Comparison of ENCODE assay signal across 26 mouse cellular contexts in genomic region chr5:96939273-96939672, GRCm38 (mm10). TPM values are rescaled to one million over a fixed set of nuclear protein-coding genes. Genes with fewer than 3 reads are reported as not detected.
DNase-seq lines count a peak whose midpoint lies in the region; ATAC-seq and TF ChIP-seq lines count a peak whose summit lies in the region.
"Had no signal": no experiment of that assay in that cellular context is flagged by ENCODE, and none has a peak within 500 bp of the region (broad histone marks: within the 10 kb centered on the region; RNA-seq: fewer than 3 reads in every experiment).

No protein-coding gene starts in this region.

- H3K27me3 ChIP-seq in liver, embryonic 12.5 days (replicated peaks) = no peaks in the 10 kb centered on the region
- no peaks in the 10 kb centered on the region for H3K27me3 ChIP-seq in liver, embryonic 11.5 days (replicated peaks; ENCODE audit: control insufficient read depth, insufficient read depth, low read length)
- no peaks in the 10 kb centered on the region for H3K27me3 ChIP-seq in G1E (ENCODE audit: insufficient read depth, low read length)
- no peaks in the 10 kb centered on the region for H3K27me3 ChIP-seq in liver, embryonic 14.5 days (ENCODE audit: control insufficient read depth, insufficient read depth, low read length)
- no peaks in the 10 kb centered on the region for H3K27me3 ChIP-seq in liver, postnatal 0 days (ENCODE audit: insufficient read depth, low read length)
- no peaks in the 10 kb centered on the region for H3K27me3 ChIP-seq in hindbrain, embryonic 10.5 days (ENCODE audit: insufficient read depth, poor library complexity, severe bottlenecking)
- H3K27me3 ChIP-seq: embryonic facial prominence, embryonic 12.5 days; embryonic facial prominence, embryonic 15.5 days; forebrain, embryonic 12.5 days; forebrain, embryonic 15.5 days; Patski had no signal

- TF ChIP-seq CTCF in G1E (IDR thresholded peaks at IDR 0.05; ENCODE audit: low read depth, low read length) = no peak
- no peak for TF ChIP-seq CTCF in liver, embryonic 14.5 days (IDR thresholded peaks at IDR 0.05; ENCODE audit: low read depth)
- no peak for TF ChIP-seq CTCF in liver, postnatal 0 days (IDR thresholded peaks at IDR 0.05; ENCODE audit: low read depth)

- peak overlapping the region; percentile 47 for H3K9ac ChIP-seq in liver, embryonic 12.5 days
- no peak overlapping the region for H3K9ac ChIP-seq in liver, embryonic 11.5 days (ENCODE audit: low read depth, low read length)
- H3K9ac ChIP-seq in liver, embryonic 14.5 days (replicated peaks) = peak overlapping the region; percentile 34
- no peak overlapping the region for H3K9ac ChIP-seq in liver, postnatal 0 days (replicated peaks)
- H3K9ac ChIP-seq: embryonic facial prominence, embryonic 12.5 days; embryonic facial prominence, embryonic 15.5 days; forebrain, embryonic 12.5 days; forebrain, embryonic 15.5 days; hindbrain, embryonic 14.5 days had no signal

- intact Hi-C loops in heart, postnatal 14 days (cut with DNase I) = no loop called here

- peaks cover 74% of the 10 kb centered on the region for H3K4me1 ChIP-seq in liver, embryonic 12.5 days
- H3K4me1 ChIP-seq in liver, embryonic 11.5 days (replicated peaks; ENCODE audit: control insufficient read depth, insufficient read depth, low read length) = peaks cover 34% of the 10 kb centered on the region
- peaks cover 76% of the 10 kb centered on the region for H3K4me1 ChIP-seq in G1E (ENCODE audit: insufficient read depth, low read depth, low read length)
- H3K4me1 ChIP-seq in liver, embryonic 14.5 days (replicated peaks; ENCODE audit: control insufficient read depth in 2 of 2, insufficient read depth in 2 of 2, low read length in 1 of 2) = peaks cover 39 to 46% of the 10 kb centered on the region in 2 experiments
- H3K4me1 ChIP-seq in liver, postnatal 0 days (ENCODE audit: insufficient read depth) = peaks cover 34% of the 10 kb centered on the region
- peaks cover 18% of the 10 kb centered on the region for H3K4me1 ChIP-seq in hindbrain, embryonic 10.5 days (replicated peaks)

- peak overlapping the region; percentile 32 for H3K4me2 ChIP-seq in liver, embryonic 12.5 days
- H3K4me2 ChIP-seq in liver, embryonic 11.5 days = no peak overlapping the region
- peak overlapping the region; percentile 39 for H3K4me2 ChIP-seq in liver, embryonic 14.5 days (ENCODE audit: low read depth)
- peak overlapping the region; percentile 26; the same call in 1 of the 2 replicates for H3K4me2 ChIP-seq in liver, postnatal 0 days (ENCODE audit: low read depth, low read length)
- H3K4me2 ChIP-seq: embryonic facial prominence, embryonic 12.5 days; embryonic facial prominence, embryonic 15.5 days; forebrain, embryonic 12.5 days; forebrain, embryonic 15.5 days; heart, embryonic 11.5 days; hindbrain, embryonic 14.5 days had no signal

- no peak for DNase-seq in liver, embryonic 11.5 days (ENCODE audit: low spot score)
- DNase-seq in G1E (ENCODE audit: low spot score) = no peak
- no peak for DNase-seq in liver, embryonic 14.5 days (ENCODE audit: low read depth in 3 of 3, low spot score in 3 of 3)
- DNase-seq in liver, postnatal 0 days = no peak
- no peak for DNase-seq in heart, postnatal 14 days
- no peak for DNase-seq in hindbrain, embryonic 10.5 days (ENCODE audit: low spot score)
- DNase-seq: adrenal gland, postnatal 10 days; adrenal gland, postnatal 36 days; B cell, adult 2 months; cerebellum, adult 18-20 months; cerebellum, adult 9-10 months; cerebellum, postnatal 14 days; gastrocnemius, adult 2 months; gastrocnemius, postnatal 14 days; heart, postnatal 36 days had no signal

- ATAC-seq in liver, embryonic 12.5 days = peak; percentile 47
- ATAC-seq in liver, embryonic 11.5 days (replicated peaks; ENCODE audit: low FRiP score) = no peak
- ATAC-seq in G1E (ENCODE audit: extremely low read depth, insufficient number of reproducible peaks, low FRiP score, poor library complexity, severe bottlenecking) = no peak
- ATAC-seq in liver, embryonic 14.5 days (ENCODE audit: insufficient read depth) = peak; percentile 34; the same call in 1 of the 2 replicates
- ATAC-seq in liver, postnatal 0 days = no peak
- ATAC-seq: forebrain, embryonic 15.5 days; hindbrain, postnatal 0 days; inflammation-experienced regulatory T-cells, adult 6 months; Patski had no signal

- no peaks in the 10 kb centered on the region for H3K36me3 ChIP-seq in liver, embryonic 12.5 days
- H3K36me3 ChIP-seq in liver, embryonic 11.5 days (ENCODE audit: control insufficient read depth, insufficient read depth, low read length) = no peaks in the 10 kb centered on the region
- peaks cover 6% of the 10 kb centered on the region for H3K36me3 ChIP-seq in G1E (replicated peaks)
- H3K36me3 ChIP-seq in liver, embryonic 14.5 days (replicated peaks; ENCODE audit: control insufficient read depth, insufficient read depth, low read depth) = no peaks in the 10 kb centered on the region
- no peaks in the 10 kb centered on the region for H3K36me3 ChIP-seq in liver, postnatal 0 days (replicated peaks; ENCODE audit: insufficient read depth, low read length)
- H3K36me3 ChIP-seq in hindbrain, embryonic 10.5 days = no peaks in the 10 kb centered on the region
- H3K36me3 ChIP-seq: embryonic facial prominence, embryonic 12.5 days; embryonic facial prominence, embryonic 15.5 days; forebrain, embryonic 12.5 days; forebrain, embryonic 15.5 days had no signal

- H3K27ac ChIP-seq in liver, embryonic 12.5 days = peak overlapping the region; percentile 80
- H3K27ac ChIP-seq in liver, embryonic 11.5 days (ENCODE audit: low read depth, low read length) = no peak overlapping the region
- H3K27ac ChIP-seq in liver, embryonic 14.5 days = peak overlapping the region; percentile 69
- H3K27ac ChIP-seq in liver, postnatal 0 days (ENCODE audit: low read depth) = peak overlapping the region; percentile 9; the same call in 1 of the 2 replicates
- no peak overlapping the region for H3K27ac ChIP-seq in hindbrain, embryonic 10.5 days
- H3K27ac ChIP-seq: embryonic facial prominence, embryonic 12.5 days; embryonic facial prominence, embryonic 15.5 days; forebrain, embryonic 12.5 days; forebrain, embryonic 15.5 days; gastrocnemius, adult 2 months; hindbrain, embryonic 14.5 days; hindbrain, postnatal 0 days had no signal

- H3K9me3 ChIP-seq in liver, embryonic 12.5 days (replicated peaks) = no peaks in the 10 kb centered on the region
- H3K9me3 ChIP-seq in liver, embryonic 11.5 days (ENCODE audit: control insufficient read depth, low read length) = no peaks in the 10 kb centered on the region
- H3K9me3 ChIP-seq in G1E (replicated peaks) = no peaks in the 10 kb centered on the region
- H3K9me3 ChIP-seq in liver, embryonic 14.5 days (ENCODE audit: control insufficient read depth, low read length) = no peaks in the 10 kb centered on the region
- H3K9me3 ChIP-seq in liver, postnatal 0 days (ENCODE audit: low read length) = no peaks in the 10 kb centered on the region
- H3K9me3 ChIP-seq in hindbrain, embryonic 10.5 days = no peaks in the 10 kb centered on the region
- H3K9me3 ChIP-seq: embryonic facial prominence, embryonic 12.5 days; embryonic facial prominence, embryonic 15.5 days; forebrain, embryonic 12.5 days; forebrain, embryonic 15.5 days had no signal

- H3K4me3 ChIP-seq in liver, embryonic 12.5 days = no peak overlapping the region
- no peak overlapping the region for H3K4me3 ChIP-seq in liver, embryonic 11.5 days (ENCODE audit: low read depth, low read length)
- peak overlapping the region; percentile 52; the same call in 1 of the 2 replicates for H3K4me3 ChIP-seq in G1E (ENCODE audit: low read depth, low read length)
- H3K4me3 ChIP-seq in liver, embryonic 14.5 days (ENCODE audit: insufficient read depth in 1 of 2, low read depth in 2 of 2, low read length in 2 of 2) = no peak overlapping the region
- H3K4me3 ChIP-seq in liver, postnatal 0 days (ENCODE audit: low read depth, low read length) = no peak overlapping the region
- H3K4me3 ChIP-seq in hindbrain, embryonic 10.5 days = no peak overlapping the region
- H3K4me3 ChIP-seq: embryonic facial prominence, embryonic 12.5 days; embryonic facial prominence, embryonic 15.5 days; erythroblast, embryonic 14.5 days; forebrain, embryonic 12.5 days; forebrain, embryonic 15.5 days; gastrocnemius, adult 2 months had no signal

- TF ChIP-seq EP300 in liver, embryonic 14.5 days (IDR thresholded peaks at IDR 0.05; ENCODE audit: low read depth) = no peak
- TF ChIP-seq EP300 in liver, postnatal 0 days (IDR thresholded peaks at IDR 0.05; ENCODE audit: low read depth) = no peak

- WGBS in liver, embryonic 12.5 days (ENCODE audit: insufficient replicate concordance) = 14% methylated on average over 1 of the region's 1 CpGs
- 31% methylated on average over 1 of the region's 1 CpGs for WGBS in liver, embryonic 11.5 days
- WGBS in liver, embryonic 14.5 days (ENCODE audit: insufficient replicate concordance) = 29% methylated on average over 1 of the region's 1 CpGs
- WGBS in liver, postnatal 0 days (ENCODE audit: insufficient replicate concordance) = 31% methylated on average over 1 of the region's 1 CpGs
- 76% methylated on average over 1 of the region's 1 CpGs for WGBS in hindbrain, embryonic 10.5 days

RNA-seq across cellular contexts. Expression of gene Bmp2k, which starts 58.2 kb away (rescaled TPM):
- 57.2 and 59.8 TPM in 2 replicates for polyA plus RNA-seq in liver, embryonic 12.5 days (2016; fragmentation: Nextera tagmentation; extraction: Ambion mirVana)
- 31.1 and 34.5 TPM in 2 replicates for polyA plus RNA-seq in liver, embryonic 11.5 days (2014; fragmentation: Nextera tagmentation; extraction: Ambion mirVana)
- 944 and 1,145 TPM in 2 replicates for total RNA-seq in G1E (2014; fragmentation: Nextera tagmentation)
- 341 and 380 TPM in 2 replicates for total RNA-seq in G1E (2017)
- polyA plus RNA-seq in G1E (2012) = 51.6 and 52.6 TPM in 2 replicates
- 10.6 and 14.0 TPM in 2 replicates for polyA plus RNA-seq in liver, embryonic 14.5 days (2012; rRNA removed)
- 30.2 and 34.3 TPM in 2 replicates for polyA plus RNA-seq in liver, embryonic 14.5 days (2014; fragmentation: Nextera tagmentation; extraction: Ambion mirVana)
- polyA plus RNA-seq in liver, postnatal 0 days (2015; fragmentation: Nextera tagmentation; extraction: Ambion mirVana) = 13.6 and 15.2 TPM in 2 replicates
- 10 to 100 TPM; 11.5 to 12.1 TPM for total RNA-seq in heart, postnatal 14 days (2021)
- polyA plus RNA-seq in hindbrain, embryonic 10.5 days (2016; fragmentation: Nextera tagmentation; extraction: Ambion mirVana) = 10.1 and 10.2 TPM in 2 replicates

Comparison
In these comparisons a context has a peak if more than half of its experiments do, and no peak if none do; other contexts are left out.
1. ATAC-seq: peak in liver, embryonic 12.5 days (single experiment) and liver, embryonic 14.5 days (single experiment); none in liver, embryonic 11.5 days (single experiment), G1E (single experiment) and liver, postnatal 0 days (single experiment).
2. H3K27ac ChIP-seq: peak in liver, embryonic 12.5 days (single experiment), liver, embryonic 14.5 days (single experiment) and liver, postnatal 0 days (single experiment); none in liver, embryonic 11.5 days (single experiment) and hindbrain, embryonic 10.5 days (single experiment).
3. H3K9ac ChIP-seq: peak in liver, embryonic 12.5 days (single experiment) and liver, embryonic 14.5 days (single experiment); none in liver, embryonic 11.5 days (single experiment) and liver, postnatal 0 days (single experiment).